Mouse (Mus musculus) cerebellum, postnatal 14 days (tissue): ENCODE results near the gene Car14.

Experiments
- DNase-seq, 2 experiments: peaks; one replicate each; pipeline ENCODE4 v3.0.0; 2021; ENCODE audit warnings: mixed read lengths in 2 of 2

Gene Car14

DNA sequence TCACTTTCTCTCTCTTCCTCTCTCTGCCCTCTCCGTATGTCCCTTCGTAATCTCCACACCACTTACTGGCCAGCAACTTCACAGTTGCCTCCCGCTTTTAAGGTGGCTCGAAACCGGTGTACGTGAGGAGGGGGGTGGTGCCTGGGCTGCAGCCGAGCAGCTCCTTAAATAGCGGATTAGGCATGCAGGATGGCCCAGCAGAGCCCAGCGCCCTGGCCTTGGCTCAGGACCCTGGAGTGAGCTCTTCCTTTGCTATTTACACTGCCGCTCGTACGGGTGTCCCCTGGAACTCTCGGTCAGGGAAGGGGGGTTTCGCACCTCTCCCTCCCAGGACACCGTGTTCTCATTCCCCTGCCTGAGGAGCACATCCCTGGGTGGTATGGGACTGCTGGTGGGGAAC lies at the start of gene Car14:
Gene Car14 (minus strand): TSS at position 124 of the 400 bp plus-strand sequence.
- DNase-seq = peak in 1 of 2 experiments; percentile 26

GRCm38 (mm10) chr3:95953522-95953921 lies 49.0 kb upstream of the Car14 start:
- DNase-seq = peak in 1 of 2 experiments; percentile 15

- DNase-seq = peak; percentile 18 to 40
Measured at GRCm38 (mm10) chr3:95953023-95953422, 48.5 kb upstream of the Car14 start.

DNA sequence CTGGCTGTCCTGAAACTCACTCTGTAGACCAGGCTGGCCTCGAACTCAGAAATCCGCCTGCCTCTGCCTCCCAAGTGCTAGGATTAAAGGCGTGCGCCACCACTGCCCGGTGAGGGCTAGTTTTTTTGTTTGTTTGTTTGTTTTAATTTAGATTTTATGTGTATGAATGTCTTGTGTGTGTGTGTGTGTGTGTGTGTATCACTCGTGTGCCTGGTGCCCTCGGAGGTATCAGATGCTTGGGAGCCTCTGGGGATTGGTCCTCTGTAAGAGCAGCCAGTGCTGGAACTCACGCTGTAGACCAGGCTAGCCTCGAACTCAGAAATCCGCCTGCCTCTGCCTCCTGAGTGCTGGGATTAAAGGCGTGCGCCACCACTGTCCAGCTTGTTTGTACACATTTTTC lies 47.1 kb upstream of the Car14 start:
- DNase-seq = peak in 1 of 2 experiments; percentile 20

GRCm38 (mm10) chr3:95950763-95951551 lies 46.5 kb upstream of the Car14 start:
- DNase-seq = peak; percentile 90 to 95

- no peak for DNase-seq
Measured at GRCm38 (mm10) chr3:95948325-95948724, 43.8 kb upstream of the Car14 start.

DNA sequence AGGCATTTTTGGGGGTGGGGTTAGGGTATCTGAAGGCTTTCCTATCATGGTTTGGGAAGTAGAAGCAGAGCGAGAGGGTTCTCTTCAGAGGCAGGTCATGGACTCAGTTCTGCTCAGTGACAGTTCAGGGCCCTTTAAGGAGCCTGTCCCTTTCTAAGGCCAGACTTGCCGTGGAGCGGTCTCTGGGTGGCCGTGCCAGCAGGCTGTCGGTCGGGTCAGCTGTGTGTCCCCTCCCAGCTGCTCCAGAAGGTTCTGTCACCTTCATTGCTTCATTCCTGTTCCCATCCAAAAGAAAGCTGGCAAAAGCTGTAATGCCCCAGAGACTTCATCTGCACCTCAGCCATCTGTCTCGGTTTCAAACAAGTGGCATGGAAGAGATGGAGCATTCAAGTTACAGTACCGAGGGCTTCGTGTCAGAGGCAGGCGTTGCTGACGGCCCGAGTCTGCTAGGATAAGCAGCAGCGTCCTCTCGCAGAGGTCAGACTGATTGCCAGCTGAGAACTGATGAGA lies 41.3 kb upstream of the Car14 start:
- peak in 1 of 2 experiments; percentile 24 for DNase-seq

- no peak for DNase-seq
Measured at GRCm38 (mm10) chr3:95944742-95945141, 40.3 kb upstream of the Car14 start.

- DNase-seq = no peak
Measured at GRCm38 (mm10) chr3:95943226-95943625, 38.7 kb upstream of the Car14 start.

DNA sequence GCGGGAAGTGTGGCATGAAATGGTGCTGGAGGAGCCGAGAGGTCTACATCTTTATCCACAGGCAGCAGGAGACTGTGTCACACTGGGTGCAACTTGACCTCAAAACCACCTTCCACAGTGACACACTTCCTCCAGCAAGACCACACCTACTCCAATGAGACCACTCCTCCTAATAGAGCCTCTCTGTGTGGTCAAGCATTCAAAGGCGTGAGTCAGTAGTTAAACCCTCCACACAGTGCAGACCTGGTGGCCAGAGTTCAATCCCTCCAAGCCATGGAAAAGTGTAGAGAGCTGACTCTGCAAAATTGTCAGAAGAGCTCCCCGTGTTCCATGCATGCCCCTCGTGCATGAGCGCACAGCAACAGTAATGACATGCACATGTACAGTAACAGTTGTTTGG lies 38.3 kb upstream of the Car14 start:
- no peak for DNase-seq

DNA sequence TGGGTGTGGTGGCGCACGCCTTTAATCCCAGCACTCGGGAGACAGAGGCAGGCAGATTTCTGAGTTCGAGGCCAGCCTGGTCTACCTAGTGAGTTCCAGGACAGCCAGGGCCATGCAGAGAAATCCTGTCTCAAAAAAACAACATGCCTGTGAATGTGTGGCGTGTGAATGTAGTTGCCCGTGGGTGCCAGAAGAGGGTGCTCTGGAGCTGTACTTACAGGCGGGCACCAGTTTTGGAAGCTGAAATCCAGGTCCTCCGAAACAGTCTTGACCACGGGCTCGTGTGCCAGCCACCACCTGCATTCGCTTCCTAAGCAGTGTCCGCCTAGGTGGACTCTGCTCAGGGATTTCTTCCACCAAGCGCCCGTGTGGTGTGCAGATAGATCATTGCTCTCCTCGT lies 34.3 kb upstream of the Car14 start:
- peak in 1 of 2 experiments; percentile 46 for DNase-seq

DNA sequence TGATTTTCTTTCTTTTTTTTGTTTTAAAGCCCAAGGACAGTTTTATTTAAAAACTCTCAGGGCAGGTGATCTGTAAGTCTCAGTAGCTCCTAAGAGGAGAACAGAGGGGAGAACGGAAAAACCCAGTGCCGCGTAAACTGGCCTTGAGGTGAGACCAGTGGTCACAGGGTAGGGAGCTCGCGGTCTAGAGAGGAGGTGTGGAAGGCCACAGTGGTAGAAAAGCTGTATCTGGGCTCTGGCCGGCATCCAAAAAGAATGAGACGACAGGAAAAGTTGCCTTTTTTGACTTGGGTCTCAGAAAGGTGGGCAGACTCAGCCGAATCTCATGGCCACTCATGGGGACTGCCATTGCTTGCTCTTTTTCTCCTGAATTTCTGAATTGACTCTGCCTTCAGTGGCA lies 33.7 kb upstream of the Car14 start:
- no peak for DNase-seq

DNA sequence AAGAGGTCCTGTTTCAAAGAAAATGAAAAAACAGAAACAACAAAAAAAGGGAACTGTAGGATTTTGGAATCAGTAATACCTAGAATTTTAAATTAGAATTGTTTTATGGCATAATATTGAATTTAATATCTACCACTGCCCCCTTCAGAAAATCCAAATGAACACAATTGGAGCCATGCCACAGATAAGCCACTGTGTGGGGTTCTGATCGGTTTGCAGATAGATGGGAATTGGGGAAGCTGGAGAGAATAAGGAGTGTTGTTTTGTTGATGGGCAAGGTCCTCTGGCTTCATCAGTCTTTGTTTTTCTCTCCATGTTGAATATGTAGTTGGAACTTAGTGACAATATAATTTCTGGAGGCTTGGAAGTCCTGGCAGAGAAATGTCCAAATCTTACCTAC lies 30.0 kb upstream of the Car14 start:
- DNase-seq = no peak

- DNase-seq = no peak
Measured at GRCm38 (mm10) chr3:95933111-95933750, 28.7 kb upstream of the Car14 start.

- no peak for DNase-seq
Measured at GRCm38 (mm10) chr3:95932566-95932965, 28.1 kb upstream of the Car14 start.

DNA sequence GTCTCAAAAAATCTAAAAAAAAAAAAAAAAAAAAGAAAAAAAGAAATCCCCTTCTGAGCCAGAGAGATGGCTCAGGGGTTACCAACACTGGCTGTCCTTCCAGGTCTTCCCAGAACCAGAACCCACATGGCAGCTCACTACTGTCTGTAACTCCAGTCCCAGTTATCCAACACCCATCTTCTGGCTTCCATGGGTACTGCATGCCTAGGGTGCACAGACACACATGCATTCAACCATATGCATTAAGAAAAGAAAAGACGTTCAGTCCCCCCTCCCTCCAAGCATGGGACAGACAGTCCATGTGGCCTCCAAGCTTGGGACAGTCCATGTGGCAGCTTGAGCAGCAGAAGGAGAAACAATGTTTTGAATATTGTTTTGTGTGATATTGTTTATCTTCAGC lies 27.7 kb upstream of the Car14 start:
- no peak for DNase-seq

GRCm38 (mm10) chr3:95931471-95931870 lies 27.0 kb upstream of the Car14 start:
- DNase-seq = no peak

GRCm38 (mm10) chr3:95930471-95930789 lies 25.9 kb upstream of the Car14 start:
- no peak for DNase-seq

GRCm38 (mm10) chr3:95929581-95930470 lies 25.3 kb upstream of the Car14 start:
- peak; percentile 48 to 58 for DNase-seq

- DNase-seq = peak; percentile 98
Measured at GRCm38 (mm10) chr3:95928658-95929503, 24.4 kb upstream of the Car14 start, which contains the start of gene Anp32e. Gene Anp32e, plus strand, starts transcription at chr3:95929246.

GRCm38 (mm10) chr3:95928261-95928657 lies 23.8 kb upstream of the Car14 start:
- DNase-seq = no peak

DNA sequence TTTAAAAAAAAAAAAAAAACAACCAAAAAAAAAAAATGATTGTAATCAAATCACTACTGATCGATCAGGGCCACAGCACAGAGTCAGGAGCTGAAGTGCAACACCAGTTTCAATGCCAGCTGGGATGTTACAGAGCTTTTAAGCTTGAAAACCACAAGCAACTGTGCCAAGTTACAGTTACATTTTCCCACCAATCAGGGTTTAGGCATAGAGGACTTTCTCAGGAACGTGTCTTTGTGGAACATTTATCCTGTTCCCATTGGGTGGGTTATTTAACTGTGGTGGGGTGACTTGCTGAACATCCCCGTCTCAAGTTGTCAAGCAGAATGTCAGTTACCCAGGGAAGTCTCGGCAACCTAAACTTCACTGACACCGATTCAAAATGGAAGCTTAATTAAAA lies 20.6 kb upstream of the Car14 start:
- no peak for DNase-seq
